Mouse (Mus musculus) heart, adult 2 months (tissue): ENCODE data around the gene Hsd11b2. TPM values are rescaled to one million over a fixed set of nuclear protein-coding genes. Genes with fewer than 3 reads are reported as not detected.

Experiments used
- DNase-seq, 2 experiments: peaks; one replicate each; pipeline ENCODE4 v3.0.0; 2021
- H3K27ac ChIP-seq: fragments of 200-600 bp; 2 replicates; pipeline ENCODE4 v1.8.1; 2022
- H3K27me3 ChIP-seq: fragments of 200-500 bp; 2 replicates; pipeline ENCODE4 v1.6.1; 2012; ENCODE audit warnings: mild to moderate bottlenecking, low read length, inconsistent platforms, mixed read lengths; ENCODE audit not compliant: control insufficient read depth, insufficient read depth
- H3K36me3 ChIP-seq: fragments of 200-500 bp; 2 replicates; pipeline ENCODE4 v1.6.1; 2012; ENCODE audit warnings: low read length, inconsistent platforms; ENCODE audit not compliant: control insufficient read depth, insufficient read depth
- H3K4me1 ChIP-seq: fragments of 200-500 bp; 2 replicates; pipeline ENCODE4 v1.6.1; 2011; ENCODE audit warnings: low read length; ENCODE audit not compliant: control insufficient read depth, insufficient read depth
- H3K4me3 ChIP-seq: fragments of 200-600 bp; 2 replicates; pipeline ENCODE4 v1.8.1; 2022
- H3K79me2 ChIP-seq: fragments of 200-500 bp; replicated peaks from 2 replicates; pipeline ENCODE4 v1.6.1; 2012; ENCODE audit warnings: mild to moderate bottlenecking, inconsistent platforms, low read length, moderate library complexity, mixed read lengths; ENCODE audit not compliant: control insufficient read depth, insufficient read depth
- H3K9ac ChIP-seq: fragments of 200-500 bp; 2 replicates; pipeline ENCODE4 v1.6.1; 2012; ENCODE audit warnings: low read depth, mild to moderate bottlenecking, control low read depth, inconsistent platforms, low read length, mixed read lengths
- CTCF ChIP-seq: fragments of 200-600 bp; IDR thresholded peaks from 2 replicates; pipeline ENCODE4 v1.8.1; 2022; ENCODE audit warnings: antibody characterized with exemption, mild to moderate bottlenecking, moderate library complexity
- EP300 ChIP-seq: fragments of 200-500 bp; IDR thresholded peaks from 2 replicates; pipeline ENCODE4 v1.6.1; 2011; ENCODE audit warnings: low read depth, low read length, control low read depth; ENCODE audit not compliant: insufficient read depth
- POLR2A ChIP-seq: fragments of 200-500 bp; IDR thresholded peaks from 2 replicates; pipeline ENCODE4 v1.6.1; 2011; ENCODE audit warnings: mild to moderate bottlenecking, low read depth, low read length, control low read depth; ENCODE audit not compliant: insufficient read depth
- WGBS: fragments of 180-500 bp; shearing (Covaris S2); methylation state at CpG from one replicate; pipeline ENCODE4 v1.1.7; 2018; 5-methylcytosine and 5-hydroxymethylcytosine counted together
- intact Hi-C: fragments of 180-260 bp; cut with DNase I; formaldehyde crosslinking; loops from one replicate; pipeline ENCODE4 v1.15.1; 2025
- long read RNA-seq: library from polyadenylated mRNA; stranded (forward); transcript quantifications from one replicate; pipeline ENCODE4 v2.0.0, GENCODE M21; 2021
- polyA plus RNA-seq: library from polyadenylated mRNA; depleted of rRNA; stranded (reverse); fragments of >200 nt; gene quantifications from 2 replicates; pipeline ENCODE4 v1.2.3, GENCODE M21; 2012; rRNA removed
- total RNA-seq, 2 experiments: library from RNA; stranded (reverse); gene quantifications; 2 replicates each; pipeline ENCODE4 v1.2.3; 2021

The Hsd11b2 gene
- total RNA-seq (under 1 TPM in 1 of 2 experiments, not detected in 1; 0.23 TPM), polyA plus RNA-seq (0.08 and 0.32 TPM in 2 replicates)
- long read RNA-seq, result 0 reads

DNA sequence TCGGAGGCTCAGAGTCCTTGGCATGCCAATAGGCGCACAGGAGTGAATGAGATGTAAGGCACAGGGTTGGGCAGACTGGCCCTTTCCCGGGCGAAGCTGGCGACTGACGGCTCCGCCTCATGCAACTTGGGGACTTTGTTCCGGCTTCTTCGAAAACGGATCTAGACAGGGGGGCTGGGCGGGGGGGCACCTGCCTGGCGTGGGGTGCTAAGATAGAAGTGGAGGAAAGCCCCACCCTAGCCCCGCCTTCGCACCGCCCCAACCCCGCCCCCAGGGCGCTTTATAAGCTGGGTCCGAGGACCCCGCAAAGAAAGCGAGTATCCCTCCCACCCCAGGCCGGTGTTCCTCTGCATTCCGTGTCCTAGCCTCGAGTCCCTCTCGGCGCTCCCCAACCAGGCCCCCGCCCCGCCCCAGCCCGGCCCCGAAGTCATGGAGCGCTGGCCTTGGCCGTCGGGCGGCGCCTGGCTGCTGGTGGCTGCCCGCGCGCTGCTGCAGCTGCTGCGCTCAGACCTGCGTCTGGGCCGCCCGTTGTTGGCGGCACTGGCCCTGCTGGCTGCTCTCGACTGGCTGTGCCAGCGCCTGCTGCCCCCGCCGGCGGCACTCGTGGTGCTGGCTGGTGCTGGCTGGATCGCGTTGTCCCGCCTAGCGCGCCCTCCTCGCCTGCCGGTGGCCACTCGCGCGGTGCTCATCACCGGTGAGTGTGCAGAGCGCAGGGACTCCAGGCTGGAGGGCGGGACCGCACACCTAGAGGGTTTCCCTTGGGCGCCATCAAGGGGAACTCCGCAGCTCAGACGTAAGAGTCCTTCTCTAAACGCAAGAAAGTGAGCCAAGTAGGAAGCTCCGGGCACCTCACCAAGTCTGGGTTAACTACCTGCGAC lies at the start of gene Hsd11b2:
Hsd11b2 (plus strand) TSS at position 320 of the 878 bp plus-strand sequence.
- TF ChIP-seq EP300 (no peak), CTCF (peak; percentile 26)
- intact Hi-C loops, result no loop called here
- peak; percentile 64 to 66 for DNase-seq

DNA sequence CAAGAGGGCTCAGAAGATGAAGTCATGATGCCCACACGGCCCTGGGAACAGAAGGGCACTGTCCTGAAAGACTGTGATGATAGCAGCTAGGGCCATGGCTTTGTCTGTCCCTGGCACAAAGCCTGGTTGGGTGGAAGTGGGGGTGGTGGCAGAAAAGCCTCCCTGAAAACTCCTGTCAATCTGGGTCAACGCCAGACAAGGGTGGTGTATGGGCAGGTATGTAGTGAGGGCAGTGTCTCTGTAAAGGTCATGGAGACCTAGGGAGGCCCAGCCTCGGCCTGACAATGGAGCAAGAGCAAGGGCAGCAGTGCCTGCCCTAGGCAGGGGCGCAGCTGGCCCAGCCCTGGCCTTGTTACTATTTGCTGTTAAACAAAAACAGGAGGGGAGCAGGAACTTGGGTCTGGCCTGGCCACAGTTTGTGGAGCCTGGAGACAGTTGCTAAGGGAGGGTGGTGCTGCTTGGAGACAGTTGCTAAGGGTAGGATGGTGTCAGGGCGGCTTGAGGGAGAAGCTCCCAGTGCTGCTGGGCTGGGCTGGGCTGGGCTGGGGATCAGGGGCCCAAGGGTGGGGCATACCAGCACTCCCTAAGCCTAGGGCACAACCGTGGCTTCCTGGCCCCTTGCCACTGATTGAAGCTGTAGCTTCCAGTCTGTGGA lies 49.4 kb upstream of the Hsd11b2 start:
- WGBS, result 36% methylated on average over 6 of the region's 6 CpGs
- Histone ChIP-seq H3K4me3 (0 out of 2 replicates have a peak overlapping the region, but pooled peaks have one; percentile 53), H3K9ac (no peak overlapping the region), H3K27ac (peak overlapping the region; percentile 58), H3K79me2 (no peaks in the 10 kb centered on the region), H3K36me3 (no peaks in the 10 kb centered on the region), H3K27me3 (no peaks in the 10 kb centered on the region), H3K4me1 (peaks cover 22% of the 10 kb centered on the region)
- no peak for TF ChIP-seq POLR2A
- TF ChIP-seq EP300, result no peak
- no peak for TF ChIP-seq CTCF
- peak; percentile 66 to 82 for DNase-seq
- intact Hi-C loops, result no loop called here

More for the DNA sequence above, at the start of gene Hsd11b2:
- Histone ChIP-seq H3K36me3 (no peaks in the 10 kb centered on the region), H3K4me1 (peaks cover 7% of the 10 kb centered on the region), H3K4me3 (peak within 1 kb of the TSS; percentile 50), H3K79me2 (no peaks in the 10 kb centered on the region), H3K27ac (no peak within 1 kb of the TSS), H3K27me3 (no peaks in the 10 kb centered on the region), H3K9ac (peak within 1 kb of the TSS; percentile 69)
- 2% methylated on average over 64 of the region's 68 CpGs for WGBS

DNA sequence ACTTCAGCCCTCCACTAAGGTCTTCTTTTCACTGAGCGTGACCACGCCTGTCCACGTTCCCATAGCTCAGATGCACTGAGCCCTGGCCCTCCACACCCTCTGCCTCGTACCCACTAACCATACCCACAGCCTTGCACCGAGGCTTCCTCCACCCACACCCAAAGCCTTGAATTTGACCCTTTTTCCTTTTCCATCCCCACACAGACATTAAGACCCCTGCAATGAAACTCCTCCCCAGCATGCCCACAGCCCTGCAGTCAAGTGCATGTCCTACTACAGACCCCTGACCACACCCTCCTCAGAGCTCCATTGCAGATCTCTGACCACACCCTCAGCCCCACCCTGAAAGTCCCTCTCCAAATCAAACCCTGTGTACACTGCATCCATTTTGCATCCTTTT lies 48.7 kb upstream of the Hsd11b2 start:
- no peak overlapping the region for H3K9ac ChIP-seq
- intact Hi-C loops, result loop anchor here (2.0 kb wide), 2 partner anchors 15 to 55 kb away; no protein-coding TSS in a partner anchor
- H3K4me3 ChIP-seq, result peak overlapping the region; percentile 53; the same call in 1 of the 2 replicates
- DNase-seq, result no peak
- no peaks in the 10 kb centered on the region for H3K27me3 ChIP-seq
- peak overlapping the region; percentile 24 for H3K27ac ChIP-seq
- peaks cover 27% of the 10 kb centered on the region for H3K4me1 ChIP-seq
- TF ChIP-seq POLR2A (no peak), CTCF (no peak), EP300 (no peak)
- H3K36me3 ChIP-seq, result no peaks in the 10 kb centered on the region
- H3K79me2 ChIP-seq, result no peaks in the 10 kb centered on the region
- 82% methylated on average over 5 of the region's 5 CpGs for WGBS

DNA sequence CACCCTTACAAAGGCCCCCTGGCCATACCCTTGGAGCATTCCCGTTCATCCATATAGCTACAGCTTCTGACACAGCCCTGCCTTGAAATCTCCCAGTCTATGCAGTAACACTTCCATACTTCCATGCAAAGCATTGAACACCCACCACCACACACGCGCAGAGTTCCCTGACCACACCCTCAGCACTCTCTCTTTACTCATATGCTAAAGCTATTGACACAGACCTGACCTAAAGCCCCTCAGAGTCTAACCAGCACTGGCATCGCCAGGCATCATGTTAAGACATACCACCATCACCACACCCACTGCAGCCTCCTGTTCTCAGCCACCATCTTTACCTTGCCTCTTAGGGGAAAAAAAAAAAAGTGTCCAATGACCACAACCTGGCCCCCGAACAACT lies 48.3 kb upstream of the Hsd11b2 start:
- Histone ChIP-seq H3K4me3 (peak overlapping the region; percentile 53; the same call in 1 of the 2 replicates), H3K36me3 (no peaks in the 10 kb centered on the region), H3K79me2 (no peaks in the 10 kb centered on the region), H3K27me3 (no peaks in the 10 kb centered on the region), H3K4me1 (peaks cover 30% of the 10 kb centered on the region), H3K9ac (no peak overlapping the region), H3K27ac (peak overlapping the region; percentile 24)
- 74% methylated on average over 5 of the region's 5 CpGs for WGBS
- intact Hi-C loops, result loop anchor here (2.0 kb wide), 2 partner anchors 15 to 55 kb away; no protein-coding TSS in a partner anchor
- TF ChIP-seq POLR2A, result no peak
- TF ChIP-seq CTCF, result no peak
- TF ChIP-seq EP300, result no peak
- DNase-seq, result no peak

DNA sequence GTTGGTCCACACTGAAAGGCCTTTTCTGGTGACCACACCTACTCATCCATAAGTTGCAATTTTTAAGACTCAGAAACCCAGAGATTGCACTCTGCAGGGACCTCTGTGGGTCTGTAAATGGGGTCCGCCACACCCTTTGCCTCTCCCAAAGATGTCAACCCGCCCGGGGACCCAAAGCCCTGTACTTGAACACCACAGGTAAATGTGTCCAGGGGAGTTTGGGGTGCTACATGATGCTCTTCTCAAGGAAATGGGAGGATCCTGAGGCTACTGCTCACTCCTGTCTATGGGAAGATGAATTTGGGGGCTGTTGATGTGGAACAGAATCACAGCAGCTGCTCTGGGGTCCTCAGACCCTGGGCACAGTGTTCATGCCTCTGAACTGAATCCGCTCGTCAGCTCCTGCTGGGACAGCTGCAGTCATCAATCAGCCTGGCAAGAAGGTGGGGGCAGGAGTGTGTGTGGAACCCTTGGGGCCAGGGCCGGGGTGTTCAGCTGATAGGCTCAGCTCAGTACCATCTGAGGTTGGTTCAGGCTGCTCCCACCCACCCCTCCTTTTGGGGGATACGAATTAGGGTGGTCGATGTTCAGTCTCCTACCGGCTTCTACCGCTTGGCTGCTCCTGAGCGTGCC lies 47.8 kb upstream of the Hsd11b2 start:
- Histone ChIP-seq H3K27ac (peak overlapping the region; percentile 75), H3K27me3 (no peaks in the 10 kb centered on the region), H3K79me2 (no peaks in the 10 kb centered on the region), H3K9ac (peak overlapping the region; percentile 61), H3K36me3 (no peaks in the 10 kb centered on the region; the same call in 1 of the 2 replicates), H3K4me1 (peaks cover 30% of the 10 kb centered on the region), H3K4me3 (peak overlapping the region; percentile 53)
- intact Hi-C loops, result loop anchor here (2.0 kb wide), 2 partner anchors 16 to 56 kb away; no protein-coding TSS in a partner anchor
- 34% methylated on average over 11 of the region's 11 CpGs for WGBS
- TF ChIP-seq EP300 (no peak), POLR2A (no peak), CTCF (no peak)
- DNase-seq, result peak in 1 of 2 experiments; percentile 14
